10 mouse cellular contexts compared by ENCODE assay signal in the genomic region with DNA sequence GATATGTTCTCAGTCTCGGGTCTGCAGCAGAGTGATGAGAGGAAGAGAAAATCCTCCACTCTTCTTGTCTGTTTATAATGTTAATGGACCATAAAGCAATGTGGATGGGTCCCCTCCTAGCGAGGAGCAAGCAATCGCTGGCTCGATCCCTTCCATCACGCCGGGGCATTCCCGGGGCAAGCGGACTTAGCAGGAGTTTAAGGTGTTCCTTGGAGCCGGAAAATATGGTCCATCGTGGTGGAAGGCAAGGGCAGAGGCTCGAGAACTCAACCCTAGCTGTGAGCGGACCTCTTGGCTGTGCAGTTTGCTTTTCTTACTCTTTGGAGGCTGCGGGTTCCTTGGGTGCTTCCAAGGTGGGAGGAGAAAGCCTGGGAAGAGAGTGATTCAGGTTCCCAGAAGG.
A peak's percentile ranks its signal among the peaks of the same experiment; 100 is the strongest.
DNase-seq lines count a peak whose midpoint lies in the region; ATAC-seq and TF ChIP-seq lines count a peak whose summit lies in the region.
"Had no signal": no experiment of that assay in that cellular context is flagged by ENCODE, and none has a peak within 500 bp of the region (broad histone marks: within the 10 kb centered on the region; RNA-seq: fewer than 3 reads in every experiment).

No protein-coding gene starts in this region.

- TF ChIP-seq CTCF in intestine, postnatal 0 days (IDR thresholded peaks at IDR 0.05; ENCODE audit: low read depth), result no peak

- H3K9me3 ChIP-seq in intestine, postnatal 0 days (ENCODE audit: control insufficient read depth), result no peaks in the 10 kb centered on the region
- H3K9me3 ChIP-seq in stomach, embryonic 14.5 days (ENCODE audit: control insufficient read depth, low read depth, low read length), result no peaks in the 10 kb centered on the region
- H3K9me3 ChIP-seq: liver, embryonic 15.5 days had no signal

- H3K4me1 ChIP-seq in intestine, postnatal 0 days (replicated peaks; ENCODE audit: control insufficient read depth, insufficient read depth, low read length), result peaks cover 4% of the 10 kb centered on the region; the same call in 1 of the 2 replicates
- H3K4me1 ChIP-seq in stomach, embryonic 14.5 days (ENCODE audit: control insufficient read depth, insufficient read depth, low read length), result peaks cover 14% of the 10 kb centered on the region; the same call in 1 of the 2 replicates
- H3K4me1 ChIP-seq: liver, embryonic 15.5 days had no signal

- H3K9ac ChIP-seq in intestine, postnatal 0 days (ENCODE audit: low read depth, low read length), result no peak overlapping the region
- no peak overlapping the region for H3K9ac ChIP-seq in stomach, embryonic 14.5 days (replicated peaks; ENCODE audit: low read depth, low read length)
- H3K9ac ChIP-seq: liver, embryonic 15.5 days had no signal

- H3K27ac ChIP-seq in intestine, postnatal 0 days (ENCODE audit: low read depth, low read length), result no peak overlapping the region
- H3K27ac ChIP-seq in stomach, embryonic 14.5 days (ENCODE audit: low read length), result no peak overlapping the region
- H3K27ac ChIP-seq: liver, embryonic 15.5 days had no signal

- H3K36me3 ChIP-seq in intestine, postnatal 0 days (ENCODE audit: control insufficient read depth, insufficient read depth), result no peaks in the 10 kb centered on the region
- no peaks in the 10 kb centered on the region for H3K36me3 ChIP-seq in stomach, embryonic 14.5 days (ENCODE audit: control insufficient read depth, insufficient read depth, low read length)
- H3K36me3 ChIP-seq: liver, embryonic 15.5 days had no signal

- WGBS in intestine, postnatal 0 days, result 5% methylated on average over 13 of the region's 13 CpGs
- 2% methylated on average over 13 of the region's 13 CpGs for WGBS in stomach, embryonic 14.5 days

- ATAC-seq in intestine, postnatal 0 days, result no peak
- ATAC-seq in stomach, embryonic 14.5 days (ENCODE audit: insufficient number of reproducible peaks, insufficient read depth, low FRiP score, low read depth), result no peak

- peak overlapping the region; percentile 43 for H3K4me3 ChIP-seq in intestine, postnatal 0 days (ENCODE audit: low read depth, low read length)
- peak overlapping the region; percentile 26 for H3K4me3 ChIP-seq in stomach, embryonic 14.5 days (ENCODE audit: low read depth, low read length)

- peaks cover 52% of the 10 kb centered on the region for H3K27me3 ChIP-seq in intestine, postnatal 0 days (replicated peaks; ENCODE audit: control insufficient read depth, insufficient read depth, low read length)
- peaks cover 11% of the 10 kb centered on the region for H3K27me3 ChIP-seq in stomach, embryonic 14.5 days (ENCODE audit: control insufficient read depth, insufficient read depth, low read length)

- H3K4me2 ChIP-seq in intestine, postnatal 0 days (replicated peaks; ENCODE audit: low read depth), result peak overlapping the region; percentile 70
- H3K4me2 ChIP-seq in stomach, embryonic 14.5 days (replicated peaks; ENCODE audit: low read depth, low read length), result peak overlapping the region; percentile 66

- DNase-seq in embryo, embryonic 10 days (ENCODE audit: low spot score), result peak; percentile 12
- no peak for DNase-seq in embryo, embryonic 10.5 days (ENCODE audit: low spot score)
- peak; percentile 16 for DNase-seq in retina, embryonic 14.5 days (ENCODE audit: low spot score)
- DNase-seq in retina, postnatal 1 day, result no peak
- no peak for DNase-seq in frontal cortex, postnatal 14 days (ENCODE audit: low spot score in 2 of 2)
- no peak for DNase-seq in ovary, adult 18-20 months (ENCODE audit: low spot score)
- DNase-seq: adrenal gland, adult 8-10 months had no signal

Comparison
In these comparisons a context has a peak if more than half of its experiments do, and no peak if none do; other contexts are left out.
1. DNase-seq: peak in embryo, embryonic 10 days (single experiment) and retina, embryonic 14.5 days (single experiment); none in embryo, embryonic 10.5 days (single experiment), retina, postnatal 1 day (single experiment), frontal cortex, postnatal 14 days (0 of 2) and ovary, adult 18-20 months (single experiment).